Mouse (Mus musculus) brain, embryonic 18.5 days (tissue): ENCODE results near the gene Cdh13.
A peak's percentile ranks its signal among the peaks of the same experiment; 100 is the strongest.

ENCODE experiments used
- DNase-seq: peaks from one replicate; pipeline ENCODE4 v3.0.0-alpha.2; 2012; ENCODE audit warnings: low read depth, low spot score

The Cdh13 gene

DNA sequence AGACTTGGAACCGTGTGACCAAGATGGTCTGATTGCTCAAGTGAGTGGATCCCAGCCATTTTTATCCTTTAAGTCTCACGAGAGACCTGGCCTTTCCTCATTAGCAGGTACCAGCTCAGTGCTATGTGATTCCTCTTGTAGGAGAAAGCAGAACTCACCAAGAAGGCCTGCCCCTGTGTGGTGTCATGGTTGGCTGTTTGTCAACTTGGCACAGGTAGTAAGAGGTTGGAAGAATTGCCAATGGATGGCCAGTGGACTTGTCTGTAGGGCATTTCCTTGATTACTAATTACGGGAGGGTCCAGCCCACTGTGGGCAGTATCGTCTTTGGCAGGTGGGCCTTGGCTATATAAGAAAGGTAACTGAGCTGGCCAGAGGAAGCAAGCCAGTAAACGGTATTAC is 281.7 kb downstream of the Cdh13 start:
- no peak for DNase-seq

DNA sequence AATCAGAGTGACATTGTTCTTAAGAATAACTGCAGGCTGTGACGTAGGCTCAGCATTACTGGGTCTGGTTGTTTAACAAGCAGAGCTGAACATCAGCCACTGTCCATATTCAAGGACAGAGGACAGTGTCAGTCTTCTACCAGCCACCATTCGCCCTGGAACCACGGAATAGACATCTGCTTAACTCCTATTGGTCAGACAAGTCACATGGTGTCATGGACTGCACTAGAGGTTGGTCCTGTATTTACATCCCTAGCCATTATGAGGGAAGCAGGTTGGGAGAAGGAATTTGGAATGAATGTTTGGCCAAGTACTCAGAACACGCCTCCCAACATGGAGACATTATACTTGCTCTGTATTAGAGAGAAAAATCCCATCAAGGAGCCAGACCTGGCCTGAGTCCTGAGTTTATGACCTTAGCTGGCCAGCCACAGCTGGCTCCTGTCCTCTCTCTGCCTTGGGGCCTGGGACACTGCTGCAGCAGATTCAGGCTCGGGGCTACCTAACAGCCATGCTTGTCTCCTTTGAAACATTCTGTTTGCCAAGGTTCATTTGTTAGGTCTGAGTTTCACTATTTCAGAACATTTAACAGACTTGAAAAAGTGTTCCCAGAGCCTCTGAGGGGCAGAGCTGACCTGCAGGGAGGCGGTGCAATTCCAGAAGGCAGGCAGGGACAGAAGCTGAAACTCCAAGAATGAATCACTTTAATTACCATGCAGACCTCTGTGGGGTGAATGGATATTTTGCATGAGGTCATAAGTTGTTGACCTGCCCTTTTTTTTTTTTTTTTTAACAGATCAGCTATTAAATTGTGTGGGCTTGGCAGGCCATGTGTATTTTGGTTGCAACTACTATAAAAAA is 282.6 kb downstream of the Cdh13 start:
- DNase-seq, result no peak

DNA sequence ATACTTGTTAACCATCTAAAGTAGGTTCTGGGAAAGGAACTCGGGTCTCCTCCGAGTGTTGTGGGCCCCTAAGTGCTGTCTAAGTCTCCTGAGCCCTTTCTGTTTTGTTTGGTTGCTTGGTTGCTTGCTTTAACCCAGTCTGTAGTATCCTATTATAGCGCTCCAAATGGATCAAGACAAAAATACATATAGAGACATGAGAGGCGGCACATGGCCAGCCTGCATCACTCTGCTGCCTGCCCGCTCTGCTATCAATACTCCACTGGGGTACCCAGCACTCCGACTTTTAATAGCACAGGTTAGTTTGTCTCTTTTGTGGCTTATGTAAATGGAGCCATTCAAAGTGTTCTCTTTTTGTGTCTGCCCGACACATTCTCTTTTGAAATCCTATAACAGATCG is 285.8 kb downstream of the Cdh13 start:
- DNase-seq, result no peak

DNA sequence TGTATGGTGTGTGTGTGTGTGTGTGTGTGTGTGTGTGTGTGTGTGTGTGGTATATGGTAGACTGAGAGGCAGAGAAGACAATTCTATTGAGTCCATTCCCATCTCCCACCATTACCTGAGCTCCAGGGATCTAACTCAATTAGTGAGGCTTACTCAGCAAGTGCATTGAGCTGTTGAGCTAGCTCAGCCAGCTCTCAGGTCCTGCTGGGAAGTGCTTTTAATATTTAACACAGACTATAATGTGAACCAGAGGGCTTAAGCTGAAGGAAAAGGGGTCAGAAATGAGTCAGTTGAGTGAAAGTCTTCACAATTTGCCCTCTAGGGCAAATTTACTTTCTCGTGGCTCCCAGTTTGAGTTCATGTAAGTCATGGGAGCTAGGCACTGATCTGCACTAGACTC is 297.7 kb downstream of the Cdh13 start:
- no peak for DNase-seq

DNA sequence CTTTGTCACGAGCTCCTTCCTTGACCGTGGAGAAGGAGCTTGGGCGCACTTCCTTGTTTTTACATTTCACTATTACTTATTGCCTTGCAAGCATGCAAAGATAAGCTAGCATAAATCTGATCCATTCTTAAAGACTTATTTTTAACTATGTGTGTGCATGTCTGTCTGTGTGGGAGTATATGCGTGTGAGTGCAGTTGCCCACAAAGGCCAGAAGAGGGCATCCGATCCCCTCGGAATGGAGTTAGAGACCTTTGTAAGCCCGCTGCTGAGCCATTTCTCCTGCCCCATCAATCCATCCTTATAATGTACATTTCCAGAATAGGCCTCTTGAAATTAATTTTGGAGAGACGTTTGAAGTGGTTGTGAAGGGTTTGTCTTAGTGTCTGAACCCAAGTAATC is 298.7 kb downstream of the Cdh13 start:
- DNase-seq, result no peak

DNA sequence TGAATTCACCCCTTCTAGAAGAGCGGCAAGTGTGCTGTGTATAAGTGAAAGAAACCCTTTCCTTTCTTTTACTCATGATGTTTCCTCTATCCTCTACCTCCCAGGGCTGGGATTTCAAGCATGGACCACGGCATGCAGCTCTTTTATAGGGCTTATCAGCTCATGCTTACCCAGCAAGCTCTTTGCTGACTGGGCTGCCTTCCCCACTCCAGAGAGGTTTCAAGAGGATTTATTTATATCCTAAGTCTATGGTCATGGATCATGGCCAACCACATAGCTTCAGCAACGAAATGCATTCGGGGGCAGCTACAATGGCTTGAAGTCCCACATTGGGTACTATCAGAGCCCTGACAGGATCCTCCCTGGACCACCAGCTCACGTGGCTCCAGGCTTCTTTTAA is 304.4 kb downstream of the Cdh13 start:
- no peak for DNase-seq

DNA sequence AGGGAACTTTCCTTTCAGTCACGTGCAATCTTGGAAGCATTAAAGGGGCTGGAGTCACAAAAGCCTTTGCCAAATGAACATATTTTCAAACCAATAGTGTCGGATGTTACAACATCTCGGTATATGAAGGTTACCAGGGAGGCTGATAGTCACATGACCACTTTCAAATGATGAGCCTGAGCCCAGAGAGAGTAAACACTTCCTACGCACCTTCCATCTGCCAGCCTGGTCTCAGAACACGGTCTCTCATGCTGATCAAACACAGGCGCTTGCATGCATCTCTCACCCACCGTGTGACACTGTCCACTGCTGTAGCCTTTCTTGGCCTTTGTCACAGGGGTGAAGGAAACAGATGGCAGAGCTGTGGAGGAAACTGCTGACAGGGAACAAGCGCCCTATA is 313.3 kb downstream of the Cdh13 start:
- no peak for DNase-seq

DNA sequence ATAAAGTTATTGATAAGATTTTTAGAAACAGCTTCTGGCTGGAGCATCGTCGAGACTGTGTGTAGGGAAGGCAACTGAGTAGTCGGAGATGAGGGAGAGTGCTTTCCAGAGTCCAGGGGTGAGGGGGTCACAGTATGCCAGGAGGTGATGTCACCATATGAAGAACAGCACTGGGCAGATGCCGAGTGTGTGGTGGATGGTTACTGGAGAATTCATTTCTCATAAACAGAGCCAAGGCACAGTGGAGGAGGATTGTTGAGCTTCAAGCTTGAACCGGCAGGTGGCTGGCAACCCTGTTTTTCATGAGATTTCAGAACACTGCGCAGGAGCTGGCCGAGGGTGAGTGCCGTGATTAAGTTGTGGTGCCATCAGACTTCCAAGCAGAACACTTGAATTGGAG is 317.8 kb downstream of the Cdh13 start:
- DNase-seq, result no peak

DNA sequence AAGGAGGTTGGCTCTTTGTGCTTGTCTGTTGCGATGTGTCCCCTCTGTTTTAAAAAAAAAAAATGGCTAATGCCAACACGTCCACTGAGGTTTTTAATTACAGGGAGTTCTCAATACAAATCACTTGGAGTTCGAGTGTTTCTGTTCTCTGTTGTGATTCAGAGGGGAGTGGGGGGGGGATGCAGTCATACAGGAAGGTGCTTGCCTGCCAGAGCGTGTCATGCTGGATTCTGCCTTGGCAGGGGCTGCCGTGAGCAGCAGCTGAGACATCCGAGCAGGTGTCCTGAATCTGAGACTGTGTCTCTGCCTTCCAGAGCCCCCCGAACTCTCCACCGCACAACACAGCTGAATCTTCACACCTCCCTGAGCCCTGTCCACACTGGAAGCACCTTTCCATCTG is 318.5 kb downstream of the Cdh13 start:
- DNase-seq, result no peak

DNA sequence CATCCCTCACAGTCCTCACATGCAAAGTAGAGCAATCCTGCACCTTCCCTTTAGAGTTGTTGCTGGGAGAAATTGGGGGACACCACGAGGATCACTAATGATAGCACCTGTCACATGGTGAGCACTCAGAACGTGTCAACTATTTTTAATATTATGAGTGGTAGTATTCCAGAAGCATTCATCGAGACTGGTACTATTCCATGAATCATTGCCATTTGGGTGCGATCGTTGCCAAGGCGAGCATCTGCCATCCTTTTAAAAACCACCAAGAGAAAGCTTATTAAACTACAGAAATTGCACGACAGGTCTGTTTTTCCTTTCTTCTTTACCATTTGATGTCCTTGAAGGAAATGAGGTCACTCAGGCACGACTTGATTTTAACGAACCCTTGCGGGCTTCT is 328.0 kb downstream of the Cdh13 start:
- peak; percentile 42 for DNase-seq

DNA sequence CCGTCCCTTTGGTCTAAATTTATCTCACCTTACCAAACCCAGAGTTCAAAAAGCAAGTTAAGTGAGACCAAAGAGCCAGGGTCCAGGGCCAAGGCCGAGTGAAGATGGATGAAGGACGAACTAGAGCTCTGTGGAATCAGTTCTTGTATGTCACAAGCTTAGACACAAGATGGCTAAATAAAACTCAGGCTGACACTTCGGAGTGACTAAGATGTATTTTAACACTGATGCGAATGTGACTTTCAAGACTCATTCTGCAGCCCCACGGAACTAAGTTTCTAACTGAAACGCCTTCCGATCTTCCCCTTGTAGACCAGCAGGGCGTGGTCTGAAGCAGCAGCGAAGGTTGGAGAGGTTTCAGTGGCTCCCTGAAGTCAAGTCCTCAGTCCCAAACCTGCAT is 334.7 kb downstream of the Cdh13 start:
- DNase-seq, result no peak

DNA sequence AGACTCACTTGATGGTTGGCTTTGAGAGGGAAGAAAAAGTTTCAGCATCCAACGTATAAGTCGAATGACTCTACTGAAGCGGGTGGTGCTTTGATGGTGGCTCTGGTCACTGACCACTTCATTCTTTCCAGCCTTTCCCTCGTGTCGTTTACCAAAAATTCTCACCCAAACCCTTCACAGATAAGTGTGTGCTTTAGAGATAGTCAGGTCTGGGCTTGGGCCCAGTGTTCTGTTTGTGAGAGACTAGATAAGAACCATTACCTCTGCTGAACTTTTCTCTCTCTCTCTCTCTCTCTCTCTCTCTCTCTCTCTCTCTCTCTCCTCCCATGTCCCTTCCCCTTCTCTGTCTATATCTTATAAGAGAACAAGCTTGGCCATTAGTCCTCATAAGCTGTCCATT is 342.9 kb downstream of the Cdh13 start:
- DNase-seq, result no peak

DNA sequence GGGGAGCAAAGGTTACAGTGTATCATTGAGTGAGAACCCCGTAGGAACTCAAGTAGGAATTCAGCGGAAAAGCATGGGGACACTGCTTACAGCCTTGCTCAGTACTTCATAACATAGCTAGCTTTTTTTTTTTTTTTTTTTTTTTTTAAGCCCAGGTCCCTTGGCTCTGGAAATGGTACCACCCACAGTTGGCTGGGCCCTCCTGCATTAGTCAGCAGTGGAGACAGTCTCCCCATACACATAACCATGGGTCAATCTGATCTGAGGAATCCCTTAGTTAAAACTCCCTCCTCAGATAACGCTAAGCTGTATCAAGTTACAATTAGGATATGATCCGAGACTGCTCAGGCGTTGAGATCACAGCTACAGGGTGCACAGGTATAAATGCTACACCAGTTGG is 344.2 kb downstream of the Cdh13 start:
- no peak for DNase-seq

DNA sequence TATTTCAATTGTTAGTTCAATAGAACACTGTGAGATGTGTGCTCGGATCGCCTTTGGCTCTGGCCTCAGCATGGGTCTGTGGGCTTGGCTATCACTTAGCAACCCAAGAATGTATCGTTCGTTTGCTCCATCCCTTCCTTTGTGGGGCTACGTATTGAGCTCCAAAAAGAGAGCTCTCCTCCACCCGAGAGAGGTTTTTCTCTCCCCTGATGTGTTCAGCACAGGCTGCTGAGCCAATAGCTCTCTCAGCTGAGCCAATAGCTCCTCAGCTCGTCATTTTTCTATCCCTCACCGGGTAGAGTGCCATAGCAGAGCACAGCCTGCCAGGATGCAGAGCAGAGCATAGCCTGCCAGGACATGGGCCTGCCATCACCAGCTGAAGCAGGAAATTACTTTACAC is 345.2 kb downstream of the Cdh13 start:
- DNase-seq, result peak; percentile 34

DNA sequence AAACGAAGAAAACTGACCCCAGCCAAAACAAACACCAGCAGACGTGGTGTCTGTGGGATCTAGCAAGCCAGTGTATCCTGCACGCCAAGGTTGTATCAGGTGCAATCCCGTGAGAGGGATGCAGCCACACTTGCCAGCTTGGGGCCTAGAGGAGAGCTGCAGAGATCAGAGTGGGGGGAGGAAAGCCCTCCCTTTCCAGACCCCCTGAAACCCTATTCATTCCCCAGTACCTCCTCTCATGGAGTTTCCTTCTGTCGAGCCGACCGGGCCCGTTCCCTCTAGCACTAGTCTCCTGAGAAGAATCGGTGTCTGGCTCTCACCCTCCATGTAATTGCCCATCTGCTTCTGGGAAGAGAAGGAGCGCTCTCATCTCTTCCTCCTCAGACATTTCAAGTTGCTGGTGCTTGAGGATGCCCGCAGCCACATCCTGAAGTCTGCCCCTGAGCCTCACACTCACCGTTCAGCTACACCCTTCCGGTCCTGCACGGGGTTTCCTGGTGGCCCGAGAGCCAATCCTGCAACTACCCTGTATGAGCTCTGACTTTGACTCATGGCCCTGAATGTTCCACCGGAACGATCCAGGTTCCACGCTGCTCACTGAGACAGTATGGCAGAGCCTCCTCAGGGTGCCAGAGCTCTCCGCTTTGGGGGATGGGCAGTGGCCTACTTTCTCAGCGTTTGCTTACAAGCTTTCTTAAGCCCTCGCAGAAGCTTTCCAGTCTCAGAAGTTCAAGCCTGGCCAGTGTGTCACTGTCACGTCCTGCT is 351.9 kb downstream of the Cdh13 start:
- no peak for DNase-seq

DNA sequence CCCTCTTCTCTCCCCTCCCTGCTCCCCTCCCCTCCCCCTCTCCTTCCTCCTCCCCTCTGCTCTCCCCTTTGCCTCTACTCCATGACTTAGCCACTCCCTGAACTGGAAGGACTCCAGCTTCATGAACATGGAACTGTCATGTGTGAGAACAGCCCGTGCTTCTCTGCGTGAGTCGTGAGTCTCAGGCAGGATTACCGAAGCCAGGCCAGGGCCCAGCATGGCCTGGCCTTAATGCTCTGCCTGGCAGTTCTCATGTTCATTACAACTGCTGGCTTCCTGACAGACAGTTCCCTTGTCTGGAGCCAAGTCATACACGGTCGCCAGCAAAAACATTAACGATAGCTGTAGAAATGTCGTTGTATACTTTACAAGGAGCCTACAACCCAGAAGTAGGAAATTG is 356.1 kb downstream of the Cdh13 start:
- DNase-seq, result peak; percentile 24

DNA sequence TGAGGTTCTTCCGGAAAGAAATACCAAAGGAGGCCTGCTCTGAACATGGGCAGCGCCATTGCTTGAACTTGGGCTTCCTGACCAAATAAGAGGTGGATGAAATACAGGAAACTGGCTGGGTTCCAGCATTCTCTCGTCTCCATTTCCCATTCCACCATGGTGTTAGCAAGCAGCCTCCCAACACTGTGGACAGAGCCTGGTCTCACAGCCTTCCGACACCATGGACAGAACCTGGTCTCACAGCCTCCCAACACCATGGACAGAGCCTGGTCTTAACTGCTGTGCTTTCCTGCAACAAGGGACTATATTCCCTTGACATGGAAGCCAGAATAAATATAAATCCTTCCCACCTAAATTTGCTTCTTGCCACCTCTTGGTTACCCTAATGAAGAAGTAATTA is 358.3 kb downstream of the Cdh13 start:
- no peak for DNase-seq

DNA sequence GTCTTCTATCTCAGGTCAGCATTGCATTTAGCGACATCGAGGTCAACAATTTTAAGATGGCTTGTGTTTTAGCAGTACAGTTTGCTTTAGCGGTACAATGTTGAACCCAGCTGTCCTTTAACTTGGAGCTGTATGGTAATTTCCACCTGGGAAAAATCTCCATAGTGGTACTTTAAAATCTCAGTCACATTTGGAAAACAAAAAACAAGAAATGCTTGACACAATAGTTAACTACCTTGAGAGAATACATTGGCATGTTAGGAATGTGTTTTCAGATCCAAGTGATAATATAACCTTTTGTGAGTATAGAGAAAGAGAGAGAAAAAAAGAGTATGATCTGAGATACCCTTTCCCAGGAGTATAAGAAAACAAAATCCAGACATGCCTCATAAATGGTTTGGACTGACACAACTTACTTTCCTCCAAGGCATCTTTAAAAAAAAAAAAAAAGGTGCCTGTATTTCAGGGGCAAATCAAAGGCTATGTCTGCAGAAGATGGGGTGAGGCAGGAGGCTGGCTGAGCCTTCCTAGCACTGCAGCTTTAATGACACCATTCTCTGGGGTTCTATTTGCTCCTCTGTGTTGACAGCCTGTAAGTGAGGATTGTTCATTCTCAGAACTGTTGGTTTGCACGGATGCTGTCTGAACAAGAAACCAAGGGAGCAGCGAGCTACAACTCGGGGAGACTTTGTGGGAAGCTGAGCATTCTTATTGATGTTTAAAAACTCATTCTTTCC is 365.4 kb downstream of the Cdh13 start:
- DNase-seq, result no peak

DNA sequence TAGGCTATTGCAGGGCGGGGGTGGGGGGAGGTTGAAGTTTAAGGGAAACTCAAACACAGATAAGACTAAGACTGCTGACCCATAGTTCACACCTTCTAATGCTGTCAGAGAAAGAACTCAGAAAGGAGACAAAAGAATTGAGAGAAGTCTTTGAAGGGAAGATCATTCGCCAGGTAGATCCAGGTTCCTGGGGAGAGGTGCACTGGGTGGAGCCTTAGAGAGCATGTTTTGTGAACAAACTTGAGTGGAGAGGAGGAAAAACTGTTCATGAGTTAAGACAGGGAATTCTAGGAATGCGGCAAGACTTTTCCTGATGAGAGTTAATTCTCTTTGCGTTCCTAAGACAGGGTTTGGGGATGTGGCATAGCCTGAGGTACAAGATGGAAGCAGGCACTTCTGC is 366.4 kb downstream of the Cdh13 start:
- no peak for DNase-seq

DNA sequence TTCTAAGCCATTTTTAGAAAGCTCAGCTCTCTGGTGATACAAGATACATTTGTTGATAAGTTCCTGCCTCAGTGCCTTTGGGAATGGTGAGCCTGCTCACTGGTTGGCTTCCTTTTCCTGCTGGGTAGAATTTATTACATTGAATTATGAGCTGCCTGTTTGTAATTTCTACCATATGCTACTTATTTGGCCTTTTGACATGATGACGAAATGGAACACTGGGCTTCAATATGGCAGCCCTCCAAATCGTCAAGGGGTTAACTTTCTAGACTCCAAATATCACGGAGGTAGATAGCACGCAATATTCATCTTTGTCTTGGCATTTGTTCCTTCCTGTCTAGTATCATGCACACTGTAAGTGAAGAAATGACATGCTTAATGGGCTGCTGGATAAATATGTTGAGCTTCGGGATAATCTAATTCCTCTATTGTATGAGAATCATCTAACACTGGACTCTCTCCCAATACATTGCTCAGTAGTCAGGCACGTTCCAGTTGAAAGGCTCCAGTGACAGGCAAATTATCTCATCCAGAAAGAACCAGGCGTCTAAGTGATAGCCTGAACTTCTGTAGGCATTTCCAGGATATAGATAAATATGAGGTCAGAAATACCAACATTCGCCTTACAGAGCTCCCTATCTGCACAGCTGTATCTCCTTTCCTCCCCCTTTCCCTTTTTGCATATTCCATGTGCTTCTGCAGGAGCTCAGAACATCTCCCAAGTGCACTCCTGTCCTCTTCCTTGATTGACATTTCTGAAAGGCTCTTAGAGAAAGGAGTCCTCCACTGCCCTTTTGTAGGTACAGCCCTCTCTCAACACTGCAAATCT is 378.7 kb downstream of the Cdh13 start:
- DNase-seq, result no peak

DNA sequence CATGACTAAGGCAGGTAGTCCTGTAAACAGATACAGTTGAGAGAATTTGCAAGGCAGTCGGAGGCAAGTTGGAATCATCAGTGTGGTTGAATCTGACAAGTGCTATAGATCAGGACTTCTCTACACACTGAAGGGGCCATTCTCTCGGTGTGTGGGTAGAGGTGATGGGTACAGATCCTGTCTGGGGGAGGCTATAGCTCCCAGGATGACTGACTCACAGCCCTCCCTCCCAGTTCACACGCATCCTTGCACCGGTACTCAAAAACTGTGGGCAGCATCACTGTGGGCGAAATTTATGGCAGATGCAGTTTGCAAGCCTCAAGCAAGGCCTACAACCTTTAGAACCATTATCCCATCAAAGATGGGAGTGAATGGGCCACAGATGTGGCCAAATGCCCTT is 381.5 kb downstream of the Cdh13 start:
- no peak for DNase-seq

DNA sequence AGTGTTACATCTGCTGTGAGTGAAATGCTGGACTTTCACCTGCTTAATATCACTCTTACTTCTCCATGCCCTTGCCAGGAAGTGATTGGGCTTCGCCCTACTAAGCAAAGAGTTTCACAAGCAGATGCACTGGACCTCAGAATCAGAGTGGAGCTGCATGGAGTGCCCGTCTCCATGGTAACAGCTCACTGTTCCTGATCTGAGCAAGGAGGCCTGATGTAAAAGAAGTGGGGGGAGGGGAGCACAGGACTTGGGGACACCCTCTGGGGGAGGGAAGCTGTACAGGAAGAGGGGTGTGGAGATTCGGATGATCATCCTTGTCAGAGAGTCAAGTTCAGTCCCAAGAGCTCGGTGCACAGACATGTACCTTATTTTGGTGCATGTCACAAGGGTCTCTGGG is 384.2 kb downstream of the Cdh13 start:
- DNase-seq, result no peak
